Mouse (Mus musculus) neural tube, embryonic 15.5 days (tissue): ENCODE results near the gene Cebpe. TPM values are rescaled to one million over a fixed set of nuclear protein-coding genes. Genes with fewer than 3 reads are reported as not detected.
A peak's percentile ranks its signal among the peaks of the same experiment; 100 is the strongest.

Experiments
- ATAC-seq: fragments of 200-750 bp; cut with Nextera tagmentation; 2 replicates; pipeline ENCODE4 v1.8.0; 2017; ENCODE audit warnings: mild to moderate bottlenecking, moderate TSS enrichment, moderate library complexity; ENCODE audit not compliant: low FRiP score
- H3K27ac ChIP-seq: fragments of 300-500 bp; sonication (generic); replicated peaks from 2 replicates; pipeline ENCODE4 v1.5.1; 2015; ENCODE audit warnings: mild to moderate bottlenecking, inconsistent platforms
- H3K27me3 ChIP-seq: fragments of 300-500 bp; sonication (generic); replicated peaks from 2 replicates; pipeline ENCODE4 v1.6.1; 2015; ENCODE audit warnings: inconsistent platforms
- H3K36me3 ChIP-seq: fragments of 300-500 bp; sonication (generic); 2 replicates; pipeline ENCODE4 v1.6.1; 2015; ENCODE audit warnings: inconsistent platforms
- H3K4me1 ChIP-seq: fragments of 300-500 bp; sonication (generic); 2 replicates; pipeline ENCODE4 v1.6.1; 2015; ENCODE audit warnings: inconsistent platforms
- H3K4me2 ChIP-seq: fragments of 300-500 bp; sonication (generic); 2 replicates; pipeline ENCODE4 v1.6.1; 2015; ENCODE audit warnings: inconsistent platforms, mild to moderate bottlenecking, moderate library complexity
- H3K4me3 ChIP-seq: fragments of 300-500 bp; sonication (generic); replicated peaks from 2 replicates; pipeline ENCODE4 v1.5.1; 2015; ENCODE audit warnings: mild to moderate bottlenecking, inconsistent platforms
- H3K9ac ChIP-seq: fragments of 300-500 bp; sonication (generic); replicated peaks from 2 replicates; pipeline ENCODE4 v1.6.1; 2015; ENCODE audit warnings: mild to moderate bottlenecking, inconsistent platforms
- H3K9me3 ChIP-seq: fragments of 300-500 bp; sonication (generic); replicated peaks from 2 replicates; pipeline ENCODE4 v1.6.1; 2016; ENCODE audit warnings: inconsistent platforms
- WGBS: fragments of 180-500 bp; shearing (Covaris S2); methylation state at CpG from one replicate; pipeline ENCODE4 v1.1.7; 2015; ENCODE audit warnings: mixed read lengths; 5-methylcytosine and 5-hydroxymethylcytosine counted together
- polyA plus RNA-seq: library from polyadenylated mRNA; unstranded; fragments of >200 nt; fragmentation: Nextera tagmentation; extraction: Ambion mirVana; gene quantifications from 2 replicates; pipeline ENCODE4 v1.2.1, GENCODE M21; 2015

Gene Cebpe
- 0.12 and 0.29 TPM in 2 replicates for polyA plus RNA-seq

- H3K9me3 ChIP-seq: no peaks in the 10 kb centered on the region
- no peak for ATAC-seq
- H3K4me1 ChIP-seq: peaks cover 12% of the 10 kb centered on the region
- H3K27ac ChIP-seq: no peak within 1 kb of the TSS
- no peaks in the 10 kb centered on the region for H3K27me3 ChIP-seq
- H3K36me3 ChIP-seq: no peaks in the 10 kb centered on the region
- no peak within 1 kb of the TSS for H3K4me2 ChIP-seq
- H3K4me3 ChIP-seq: no peak within 1 kb of the TSS
- WGBS: 90% methylated on average over 7 of the region's 7 CpGs
- no peak within 1 kb of the TSS for H3K9ac ChIP-seq
Observed at GRCm38 (mm10) chr14:54712074-54712473, at the start of gene Cebpe. Cebpe (minus strand) TSS chr14:54712174.

GRCm38 (mm10) chr14:54756382-54756781, 44.4 kb upstream of the Cebpe start:
- no peak overlapping the region for H3K27ac ChIP-seq
- no peaks in the 10 kb centered on the region for H3K9me3 ChIP-seq
- 86% methylated on average over 6 of the region's 6 CpGs for WGBS
- peaks cover 9% of the 10 kb centered on the region; the same call in 1 of the 2 replicates for H3K4me1 ChIP-seq
- no peak overlapping the region for H3K4me2 ChIP-seq
- H3K9ac ChIP-seq: no peak overlapping the region
- no peaks in the 10 kb centered on the region for H3K27me3 ChIP-seq
- H3K4me3 ChIP-seq: no peak overlapping the region
- H3K36me3 ChIP-seq: no peaks in the 10 kb centered on the region
- no peak; the same call in 1 of the 2 replicates for ATAC-seq

GRCm38 (mm10) chr14:54754602-54755018, 42.6 kb upstream of the Cebpe start:
- no peak overlapping the region for H3K4me3 ChIP-seq
- no peak; the same call in 1 of the 2 replicates for ATAC-seq
- H3K4me1 ChIP-seq: peaks cover 9% of the 10 kb centered on the region; the same call in 1 of the 2 replicates
- no peak overlapping the region for H3K9ac ChIP-seq
- H3K9me3 ChIP-seq: no peaks in the 10 kb centered on the region
- H3K27me3 ChIP-seq: no peaks in the 10 kb centered on the region
- no peak overlapping the region for H3K4me2 ChIP-seq
- WGBS: 24% methylated on average over 6 of the region's 6 CpGs
- H3K27ac ChIP-seq: peak overlapping the region; percentile 48; the same call in 1 of the 2 replicates
- H3K36me3 ChIP-seq: no peaks in the 10 kb centered on the region

- 68% methylated on average over 14 of the region's 14 CpGs for whole genome bisulfite sequencing
- Histone ChIP-seq H3K4me3 (no peak overlapping the region), H3K27ac (no peak overlapping the region), H3K9ac (no peak overlapping the region), H3K4me1 (peaks cover 9% of the 10 kb centered on the region; the same call in 1 of the 2 replicates), H3K9me3 (no peaks in the 10 kb centered on the region), H3K4me2 (no peak overlapping the region), H3K27me3 (no peaks in the 10 kb centered on the region), H3K36me3 (no peaks in the 10 kb centered on the region)
- no peak for ATAC-seq
Observed at GRCm38 (mm10) chr14:54753986-54754601, 42.1 kb upstream of the Cebpe start.

GRCm38 (mm10) chr14:54752938-54753337, 41.0 kb upstream of the Cebpe start:
- WGBS: 91% methylated on average over 6 of the region's 6 CpGs
- Histone ChIP-seq H3K27ac (no peak overlapping the region), H3K27me3 (no peaks in the 10 kb centered on the region), H3K4me3 (no peak overlapping the region), H3K4me1 (peaks cover 9% of the 10 kb centered on the region; the same call in 1 of the 2 replicates), H3K9ac (no peak overlapping the region), H3K4me2 (no peak overlapping the region), H3K36me3 (no peaks in the 10 kb centered on the region), H3K9me3 (no peaks in the 10 kb centered on the region)
- no peak for ATAC-seq

- H3K4me2 ChIP-seq: no peak overlapping the region
- no peaks in the 10 kb centered on the region for H3K36me3 ChIP-seq
- ATAC-seq: no peak
- H3K27me3 ChIP-seq: no peaks in the 10 kb centered on the region
- peaks cover 9% of the 10 kb centered on the region; the same call in 1 of the 2 replicates for H3K4me1 ChIP-seq
- no peak overlapping the region for H3K27ac ChIP-seq
- 95% methylated on average over 1 of the region's 1 CpGs for WGBS
- no peak overlapping the region for H3K9ac ChIP-seq
- no peaks in the 10 kb centered on the region for H3K9me3 ChIP-seq
- H3K4me3 ChIP-seq: no peak overlapping the region
Observed at GRCm38 (mm10) chr14:54751768-54752167, 39.8 kb upstream of the Cebpe start.

GRCm38 (mm10) chr14:54749238-54749637, 37.3 kb upstream of the Cebpe start:
- H3K4me1 ChIP-seq: peaks cover 3% of the 10 kb centered on the region; the same call in 1 of the 2 replicates
- H3K27ac ChIP-seq: no peak overlapping the region
- H3K9ac ChIP-seq: no peak overlapping the region
- H3K36me3 ChIP-seq: no peaks in the 10 kb centered on the region
- H3K27me3 ChIP-seq: no peaks in the 10 kb centered on the region
- 65% methylated on average over 4 of the region's 4 CpGs for WGBS
- H3K4me3 ChIP-seq: no peak overlapping the region
- ATAC-seq: no peak
- no peaks in the 10 kb centered on the region for H3K9me3 ChIP-seq
- H3K4me2 ChIP-seq: no peak overlapping the region

GRCm38 (mm10) chr14:54747942-54748917, 36.3 kb upstream of the Cebpe start:
- Histone ChIP-seq H3K4me3 (no peak overlapping the region), H3K9ac (no peak overlapping the region), H3K27ac (no peak overlapping the region), H3K4me1 (no peaks in the 10 kb centered on the region), H3K4me2 (no peak overlapping the region), H3K36me3 (no peaks in the 10 kb centered on the region), H3K27me3 (no peaks in the 10 kb centered on the region), H3K9me3 (no peaks in the 10 kb centered on the region)
- ATAC-seq: no peak
- WGBS: 85% methylated on average over 16 of the region's 16 CpGs

GRCm38 (mm10) chr14:54746038-54746437, 34.1 kb upstream of the Cebpe start:
- no peaks in the 10 kb centered on the region for H3K27me3 ChIP-seq
- H3K9me3 ChIP-seq: no peaks in the 10 kb centered on the region
- no peak for ATAC-seq
- no peaks in the 10 kb centered on the region for H3K4me1 ChIP-seq
- no peak overlapping the region for H3K4me3 ChIP-seq
- H3K36me3 ChIP-seq: no peaks in the 10 kb centered on the region
- no peak overlapping the region for H3K27ac ChIP-seq
- no peak overlapping the region for H3K9ac ChIP-seq
- H3K4me2 ChIP-seq: no peak overlapping the region
- WGBS: 92% methylated on average over 9 of the region's 9 CpGs

GRCm38 (mm10) chr14:54744473-54744872, 32.5 kb upstream of the Cebpe start:
- no peaks in the 10 kb centered on the region for H3K36me3 ChIP-seq
- 77% methylated on average over 8 of the region's 8 CpGs for WGBS
- no peak overlapping the region for H3K4me2 ChIP-seq
- no peak for ATAC-seq
- H3K27ac ChIP-seq: no peak overlapping the region
- H3K4me1 ChIP-seq: no peaks in the 10 kb centered on the region
- H3K9ac ChIP-seq: no peak overlapping the region
- no peaks in the 10 kb centered on the region for H3K9me3 ChIP-seq
- no peaks in the 10 kb centered on the region for H3K27me3 ChIP-seq
- no peak overlapping the region for H3K4me3 ChIP-seq

GRCm38 (mm10) chr14:54742375-54742774, 30.4 kb upstream of the Cebpe start:
- no peaks in the 10 kb centered on the region for H3K4me1 ChIP-seq
- no peaks in the 10 kb centered on the region for H3K27me3 ChIP-seq
- H3K4me2 ChIP-seq: no peak overlapping the region
- no peak for ATAC-seq
- WGBS: 73% methylated on average over 2 of the region's 2 CpGs
- no peak overlapping the region for H3K4me3 ChIP-seq
- no peak overlapping the region for H3K9ac ChIP-seq
- H3K27ac ChIP-seq: no peak overlapping the region
- H3K36me3 ChIP-seq: no peaks in the 10 kb centered on the region
- H3K9me3 ChIP-seq: no peaks in the 10 kb centered on the region
